Mouse (Mus musculus): ENCODE measurements around the gene Vapa. TPM values are rescaled to one million over a fixed set of nuclear protein-coding genes. Genes with fewer than 3 reads are reported as not detected.
"Not testable (repeated sequence)": the region's sequence is repeated elsewhere in the genome, so short reads cannot be mapped to it uniquely, and the experiment has no call there.

Vapa gene
- polyA plus RNA-seq, 2 experiments, result 53.0 to 192 TPM

DNA sequence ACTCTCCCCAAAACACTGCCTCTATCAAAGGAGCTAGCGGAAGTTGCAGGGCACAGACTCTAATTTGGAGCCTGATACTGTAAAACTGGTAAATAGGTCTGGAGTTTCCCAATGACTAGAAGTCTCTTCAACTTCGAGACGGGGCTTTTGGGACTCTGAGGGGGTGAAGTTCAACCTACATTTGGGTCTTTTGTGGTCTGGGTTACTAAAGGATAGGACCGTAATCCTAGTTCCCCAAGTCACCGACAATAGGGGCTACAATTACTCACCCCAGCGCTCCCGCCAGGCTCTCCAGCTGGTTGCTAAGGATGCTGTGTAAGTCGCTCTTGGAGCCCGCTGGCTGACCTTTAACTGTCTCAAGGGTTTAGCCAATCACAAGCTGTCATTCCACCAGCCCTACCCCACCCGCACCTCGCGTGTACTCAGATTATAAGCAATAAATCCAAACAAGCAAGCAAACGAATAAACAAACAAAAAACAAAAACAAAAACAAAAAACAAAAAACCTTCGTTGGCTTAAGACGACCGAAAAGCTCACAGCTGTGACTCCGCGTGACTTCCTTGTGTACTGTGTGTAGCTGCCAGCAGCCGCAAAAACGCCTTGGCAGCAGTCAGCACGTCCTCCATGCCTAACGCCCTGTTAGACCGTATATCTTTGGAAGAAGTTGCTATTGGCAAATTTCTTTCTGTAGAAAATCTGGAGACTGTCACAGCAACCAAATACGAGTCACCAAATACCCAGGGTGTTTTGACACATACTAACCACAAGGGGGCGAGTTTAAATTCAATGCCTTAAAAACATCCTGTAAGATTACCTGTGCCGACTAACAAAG is 72.7 kb downstream of the Vapa start, which contains the start of gene Tmem232:
Gene Tmem232, minus strand, starts transcription at position 342 of the 832 bp plus-strand sequence.
- Histone ChIP-seq H3K36me3 (ENCODE audit: control insufficient read depth, insufficient read depth, low read length) (no peaks in the 10 kb centered on the region), H3K4me2 (replicated peaks; ENCODE audit: low read depth, low read length, severe bottlenecking) (peak within 1 kb of the TSS; percentile 52), H3K27ac (replicated peaks; ENCODE audit: low read depth, low read length) (no peak within 1 kb of the TSS), H3K4me3 (replicated peaks; ENCODE audit: low read length) (peak within 1 kb of the TSS; percentile 29), H3K27me3 (ENCODE audit: control insufficient read depth, insufficient read depth, low read length) (no peaks in the 10 kb centered on the region), H3K9me3 (ENCODE audit: control insufficient read depth, low read length) (no peaks in the 10 kb centered on the region), H3K4me1 (ENCODE audit: control insufficient read depth, insufficient read depth, low read length) (peaks cover 5% of the 10 kb centered on the region; the same call in 1 of the 2 replicates), H3K9ac (ENCODE audit: low read depth, low read length, severe bottlenecking) (no peak within 1 kb of the TSS)
- 15% methylated on average over 26 of the region's 26 CpGs for WGBS
- TF ChIP-seq POLR2A (IDR thresholded peaks at IDR 0.05; ENCODE audit: borderline replicate concordance, extremely low read depth, insufficient read depth, insufficient read length), result no peak
- peak; percentile 44 for DNase-seq (ENCODE audit: low spot score)
- peak; percentile 55; the same call in 1 of the 2 replicates for ATAC-seq (ENCODE audit: low FRiP score, low read depth)

DNA sequence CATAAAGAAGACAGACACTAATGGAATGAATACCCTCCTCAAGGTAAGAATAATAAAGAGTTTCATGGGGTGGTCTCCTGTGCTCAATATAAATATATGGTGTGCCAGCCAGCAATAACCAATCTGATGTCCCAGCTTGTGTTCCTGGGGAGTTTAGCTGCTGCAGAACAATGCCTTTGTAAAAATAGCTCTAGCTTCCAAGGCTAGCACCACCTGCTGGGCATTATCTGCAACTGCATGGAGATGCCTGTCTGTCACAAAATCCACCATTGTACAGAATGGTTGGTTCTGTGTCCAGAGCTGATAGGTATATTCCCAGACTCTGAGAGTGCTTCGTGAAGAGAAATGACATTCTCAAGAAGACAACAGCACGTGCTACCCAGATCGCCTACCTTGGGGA is 77.2 kb downstream of the Vapa start:
- DNase-seq (ENCODE audit: low spot score) (peak; percentile 47), ATAC-seq (ENCODE audit: low FRiP score, low read depth) (no peak)
- no peaks in the 10 kb centered on the region for H3K36me3 ChIP-seq (ENCODE audit: control insufficient read depth, insufficient read depth, low read length)
- no peak overlapping the region for H3K4me2 ChIP-seq (replicated peaks; ENCODE audit: low read depth, low read length, severe bottlenecking)
- 17% methylated on average over 3 of the region's 3 CpGs for WGBS
- H3K4me3 ChIP-seq (replicated peaks; ENCODE audit: low read length), result no peak overlapping the region
- H3K9me3 ChIP-seq (ENCODE audit: control insufficient read depth, low read length), result no peaks in the 10 kb centered on the region
- H3K9ac ChIP-seq (ENCODE audit: low read depth, low read length, severe bottlenecking), result no peak overlapping the region
- TF ChIP-seq POLR2A (IDR thresholded peaks at IDR 0.05; ENCODE audit: borderline replicate concordance, extremely low read depth, insufficient read depth, insufficient read length), result no peak
- H3K27me3 ChIP-seq (ENCODE audit: control insufficient read depth, insufficient read depth, low read length), result no peaks in the 10 kb centered on the region
- peaks cover 5% of the 10 kb centered on the region; the same call in 1 of the 2 replicates for H3K4me1 ChIP-seq (ENCODE audit: control insufficient read depth, insufficient read depth, low read length)
- no peak overlapping the region for H3K27ac ChIP-seq (replicated peaks; ENCODE audit: low read depth, low read length)

DNA sequence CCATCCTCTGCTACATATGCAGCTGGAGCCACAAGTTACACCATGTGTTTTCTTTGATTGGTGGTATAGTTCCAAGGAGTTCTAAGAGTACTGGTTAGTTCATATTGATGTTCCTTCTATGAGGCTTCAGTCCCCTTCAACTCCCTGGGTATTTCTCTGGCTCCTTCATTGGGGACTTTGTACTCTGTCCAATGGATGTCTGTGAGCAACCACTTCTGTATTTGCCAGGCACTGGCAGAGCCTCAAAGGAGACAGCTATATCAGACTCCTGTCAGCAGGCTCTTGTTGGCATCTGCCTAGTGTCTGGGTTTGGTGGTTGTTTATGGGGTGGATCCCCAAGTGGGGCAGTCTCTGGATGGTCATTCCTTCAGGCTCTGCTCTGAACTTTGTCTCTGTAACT is 81.0 kb downstream of the Vapa start:
- not testable (repeated sequence) for H3K27me3 ChIP-seq (ENCODE audit: control insufficient read depth, insufficient read depth, low read length); H3K9me3 ChIP-seq (ENCODE audit: control insufficient read depth, low read length); H3K4me3 ChIP-seq (replicated peaks; ENCODE audit: low read length); ATAC-seq (ENCODE audit: low FRiP score, low read depth); H3K9ac ChIP-seq (ENCODE audit: low read depth, low read length, severe bottlenecking); DNase-seq (ENCODE audit: low spot score); H3K4me1 ChIP-seq (ENCODE audit: control insufficient read depth, insufficient read depth, low read length); H3K4me2 ChIP-seq (replicated peaks; ENCODE audit: low read depth, low read length, severe bottlenecking); H3K36me3 ChIP-seq (ENCODE audit: control insufficient read depth, insufficient read depth, low read length); H3K27ac ChIP-seq (replicated peaks; ENCODE audit: low read depth, low read length)

Other genes starting within 250 kb of the Vapa start
- gene Tmem232, start 72.8 kb downstream of the Vapa start, polyA plus RNA-seq (2012; rRNA removed), result 0.14 and 0.19 TPM in 2 replicates
- 0.19 and 0.44 TPM in 2 replicates for gene Tmem232, start 72.8 kb downstream of the Vapa start, polyA plus RNA-seq (2014; fragmentation: Nextera tagmentation; extraction: Ambion mirVana)
- gene Txndc2, start 28.6 kb upstream of the Vapa start, polyA plus RNA-seq (2012; rRNA removed), result 0.08 and 0.14 TPM in 2 replicates
- 0.10 and 0.22 TPM in 2 replicates for gene Txndc2, start 28.6 kb upstream of the Vapa start, polyA plus RNA-seq (2014; fragmentation: Nextera tagmentation; extraction: Ambion mirVana)
- 36.3 and 42.8 TPM in 2 replicates for gene Rab31, start 159.2 kb upstream of the Vapa start, polyA plus RNA-seq (2012; rRNA removed)
- 62.8 and 67.8 TPM in 2 replicates for gene Rab31, start 159.2 kb upstream of the Vapa start, polyA plus RNA-seq (2014; fragmentation: Nextera tagmentation; extraction: Ambion mirVana)
- 67.6 and 74.3 TPM in 2 replicates for gene Ppp4r1, start 169.0 kb upstream of the Vapa start, polyA plus RNA-seq (2012; rRNA removed)
- gene Ppp4r1, start 169.0 kb upstream of the Vapa start, polyA plus RNA-seq (2014; fragmentation: Nextera tagmentation; extraction: Ambion mirVana), result 43.7 and 47.3 TPM in 2 replicates